Mouse (Mus musculus): Measurements from ENCODE around the gene Slc41a2. TPM values are rescaled to one million over a fixed set of nuclear protein-coding genes. Genes with fewer than 3 reads are reported as not detected.

Gene Slc41a2
- total and polyA plus RNA-seq, 3 experiments = 0.17 TPM; not detected in 2

DNA sequence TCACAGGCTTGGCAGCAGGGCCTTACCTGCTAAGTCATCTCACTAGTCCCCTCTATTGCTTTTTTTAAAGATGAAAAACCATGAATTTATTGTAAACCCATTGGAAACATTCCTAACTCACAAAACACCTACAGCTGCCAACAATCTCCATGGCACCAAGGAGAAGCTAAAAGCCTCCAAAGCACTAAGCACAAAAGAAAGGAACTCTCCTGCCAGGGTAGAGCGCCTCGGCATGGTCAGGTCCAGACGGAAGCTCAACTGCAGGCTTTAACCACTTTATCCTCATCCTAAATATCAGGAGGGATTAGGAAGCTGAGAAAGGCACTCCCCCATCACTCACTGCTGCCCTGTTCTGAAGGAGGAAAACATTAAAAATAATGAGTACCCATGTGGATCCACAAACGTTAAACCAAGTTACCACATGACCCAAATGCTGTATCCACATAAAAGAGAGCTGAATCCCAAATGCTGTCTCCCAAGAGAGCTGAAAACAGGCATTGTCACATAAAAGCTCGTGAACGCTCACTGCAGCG is 51.9 kb downstream of the Slc41a2 start:
- Histone ChIP-seq H3K9ac (ENCODE audit: insufficient read depth, low read depth) (no peak overlapping the region), H3K27ac (ENCODE audit: insufficient read depth, low read depth) (no peak overlapping the region), H3K4me2 (ENCODE audit: insufficient read depth, low read depth, poor library complexity, severe bottlenecking) (no peak overlapping the region), H3K36me3 (replicated peaks in 1 of 2; ENCODE audit: control insufficient read depth in 1 of 2, insufficient read depth in 1 of 2, low read length in 1 of 2) (no peaks in the 10 kb centered on the region), H3K4me3 (replicated peaks in 1 of 3; ENCODE audit: low read depth in 2 of 3, low read length in 2 of 3, poor library complexity in 1 of 3) (no peak overlapping the region), H3K9me3 (replicated peaks; ENCODE audit: low read length) (no peaks in the 10 kb centered on the region), H3K4me1 (ENCODE audit: control insufficient read depth in 1 of 2, insufficient read depth in 2 of 2) (no peaks in the 10 kb centered on the region), H3K79me2 (replicated peaks; ENCODE audit: control insufficient read depth, extremely low read depth, insufficient read depth, poor library complexity, severe bottlenecking) (no peaks in the 10 kb centered on the region), H3K27me3 (replicated peaks) (no peaks in the 10 kb centered on the region)
- TF ChIP-seq SIN3A (IDR thresholded peaks at IDR 0.05; ENCODE audit: low read length) = no peak
- no peak for TF ChIP-seq USF1 (IDR thresholded peaks at IDR 0.05; ENCODE audit: low read depth, low read length)
- no peak for TF ChIP-seq RAD21 (IDR thresholded peaks at IDR 0.05; ENCODE audit: low read depth, low read length)
- no peak for TF ChIP-seq PAX5 (IDR thresholded peaks at IDR 0.05; ENCODE audit: low read length)
- no peak for TF ChIP-seq UBTF (IDR thresholded peaks at IDR 0.05; ENCODE audit: low read depth, low read length)
- TF ChIP-seq USF2 (conservative IDR thresholded peaks at IDR 0.05; ENCODE audit: low read depth, low read length) = no peak
- TF ChIP-seq EP300 (IDR thresholded peaks at IDR 0.05; ENCODE audit: low read length) = no peak
- no peak for TF ChIP-seq CHD1 (IDR thresholded peaks at IDR 0.05; ENCODE audit: low read depth, low read length)
- no peak for TF ChIP-seq HCFC1 (IDR thresholded peaks at IDR 0.05; ENCODE audit: low read depth, low read length)
- TF ChIP-seq JUND (conservative IDR thresholded peaks at IDR 0.05; ENCODE audit: low read depth, low read length) = no peak
- TF ChIP-seq RCOR1 (conservative IDR thresholded peaks at IDR 0.05; ENCODE audit: low read depth, low read length) = no peak
- TF ChIP-seq ZMIZ1 (IDR thresholded peaks at IDR 0.05; ENCODE audit: low read depth, low read length) = no peak
- in situ Hi-C loops (cut with MboI; ENCODE audit: low pct_ligation_motif_present, low pct_unique_long_range_greater_than_20kb, low sequenced_read_pairs) (no loop called here), dilution Hi-C loops (cut with MboI; ENCODE audit: extremely low pct_ligation_motif_present, extremely low pct_unique_long_range_greater_than_20kb, low sequenced_read_pairs) (no loop called here)
- DNase-seq (ENCODE audit: extremely low read depth) = no peak

DNA sequence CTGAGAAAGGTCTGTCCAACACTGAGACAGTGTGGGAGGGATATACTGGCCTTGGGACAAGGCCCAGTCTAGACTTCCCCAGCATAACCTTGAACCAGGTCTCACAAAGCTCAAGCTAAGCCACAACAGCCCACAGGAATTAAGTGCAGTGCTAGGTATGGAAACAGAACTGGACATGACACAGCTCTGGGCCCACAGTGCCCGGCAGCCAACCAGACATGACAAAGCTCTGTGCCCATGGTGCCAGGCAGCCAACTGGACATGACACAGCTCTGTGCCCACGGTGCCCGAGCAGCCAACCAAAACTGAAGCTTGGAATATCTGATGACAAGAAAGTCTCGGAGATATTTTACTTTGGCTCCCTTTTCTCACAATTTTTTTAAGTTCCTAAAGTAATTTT is 52.8 kb downstream of the Slc41a2 start:
- no peak for DNase-seq (ENCODE audit: extremely low read depth)

More for the DNA sequence above, 52.8 kb downstream of the Slc41a2 start:
- no peak overlapping the region for H3K27ac ChIP-seq (ENCODE audit: insufficient read depth, low read depth)
- no peaks in the 10 kb centered on the region for H3K79me2 ChIP-seq (replicated peaks; ENCODE audit: control insufficient read depth, extremely low read depth, insufficient read depth, poor library complexity, severe bottlenecking)
- H3K4me1 ChIP-seq (ENCODE audit: control insufficient read depth in 1 of 2, insufficient read depth in 2 of 2) = no peaks in the 10 kb centered on the region
- H3K4me3 ChIP-seq (replicated peaks in 1 of 3; ENCODE audit: low read depth in 2 of 3, low read length in 2 of 3, poor library complexity in 1 of 3) = no peak overlapping the region
- no peak overlapping the region for H3K9ac ChIP-seq (ENCODE audit: insufficient read depth, low read depth)
- no peak for TF ChIP-seq ZC3H11A (IDR thresholded peaks at IDR 0.05; ENCODE audit: low read depth, low read length)
- TF ChIP-seq ZKSCAN1 (IDR thresholded peaks at IDR 0.05; ENCODE audit: borderline replicate concordance, low read depth, low read length) = no peak
- TF ChIP-seq EP300 (IDR thresholded peaks at IDR 0.05; ENCODE audit: low read length) = no peak
- TF ChIP-seq ELF1 (IDR thresholded peaks at IDR 0.05; ENCODE audit: low read depth, low read length) = no peak
- TF ChIP-seq TBP (conservative IDR thresholded peaks at IDR 0.05; ENCODE audit: low read depth, low read length) = no peak
- TF ChIP-seq PAX5 (IDR thresholded peaks at IDR 0.05; ENCODE audit: low read length) = no peak
- no peak for TF ChIP-seq ZNF384 (IDR thresholded peaks at IDR 0.05; ENCODE audit: low read depth, low read length)
- no peak for TF ChIP-seq NRF1 (IDR thresholded peaks at IDR 0.05; ENCODE audit: low read depth, low read length)
- no peak overlapping the region for H3K4me2 ChIP-seq (ENCODE audit: insufficient read depth, low read depth, poor library complexity, severe bottlenecking)
- H3K36me3 ChIP-seq (replicated peaks in 1 of 2; ENCODE audit: control insufficient read depth in 1 of 2, insufficient read depth in 1 of 2, low read length in 1 of 2) = no peaks in the 10 kb centered on the region
- no peaks in the 10 kb centered on the region for H3K27me3 ChIP-seq (replicated peaks)
- in situ Hi-C loops (cut with MboI; ENCODE audit: low pct_ligation_motif_present, low pct_unique_long_range_greater_than_20kb, low sequenced_read_pairs) (no loop called here), dilution Hi-C loops (cut with MboI; ENCODE audit: extremely low pct_ligation_motif_present, extremely low pct_unique_long_range_greater_than_20kb, low sequenced_read_pairs) (no loop called here)
- no peaks in the 10 kb centered on the region for H3K9me3 ChIP-seq (replicated peaks; ENCODE audit: low read length)

Measured in CH12.LX (cell line).